Mouse (Mus musculus): ENCODE data around the gene Phf21b. TPM values are rescaled to one million over a fixed set of nuclear protein-coding genes. Genes with fewer than 3 reads are reported as not detected.

Gene Phf21b
- polyA plus RNA-seq, 1 experiment from 2014 or later: 10.2 TPM

- Histone ChIP-seq H3K9me3 (ENCODE audit: control insufficient read depth, low read length) (no peaks in the 10 kb centered on the region), H3K4me1 (replicated peaks; ENCODE audit: control insufficient read depth, insufficient read depth, low read length) (no peaks in the 10 kb centered on the region), H3K36me3 (ENCODE audit: control insufficient read depth, insufficient read depth) (no peaks in the 10 kb centered on the region), H3K4me2 (ENCODE audit: low read length) (no peak overlapping the region), H3K27ac (ENCODE audit: low read length) (no peak overlapping the region), H3K27me3 (replicated peaks; ENCODE audit: control insufficient read depth, insufficient read depth, low read length) (no peaks in the 10 kb centered on the region), H3K9ac (replicated peaks; ENCODE audit: low read depth, low read length) (no peak overlapping the region), H3K4me3 (replicated peaks; ENCODE audit: low read length) (no peak overlapping the region)
- no peak for ATAC-seq
- 24% methylated on average over 2 of the region's 2 CpGs for WGBS
Observed at GRCm38 (mm10) chr15:84744308-84744707, 111.5 kb downstream of the Phf21b start.

GRCm38 (mm10) chr15:84743347-84743746, 112.5 kb downstream of the Phf21b start:
- ATAC-seq: no peak
- 24% methylated on average over 3 of the region's 3 CpGs for WGBS

GRCm38 (mm10) chr15:84741573-84741972, 114.3 kb downstream of the Phf21b start:
- Histone ChIP-seq H3K27ac (ENCODE audit: low read length) (no peak overlapping the region), H3K27me3 (replicated peaks; ENCODE audit: control insufficient read depth, insufficient read depth, low read length) (no peaks in the 10 kb centered on the region), H3K9me3 (ENCODE audit: control insufficient read depth, low read length) (no peaks in the 10 kb centered on the region), H3K4me1 (replicated peaks; ENCODE audit: control insufficient read depth, insufficient read depth, low read length) (peaks cover 2% of the 10 kb centered on the region; the same call in 1 of the 2 replicates), H3K36me3 (ENCODE audit: control insufficient read depth, insufficient read depth) (no peaks in the 10 kb centered on the region), H3K4me2 (ENCODE audit: low read length) (no peak overlapping the region), H3K9ac (replicated peaks; ENCODE audit: low read depth, low read length) (no peak overlapping the region), H3K4me3 (replicated peaks; ENCODE audit: low read length) (no peak overlapping the region)
- 74% methylated on average over 3 of the region's 3 CpGs for WGBS
- ATAC-seq: no peak

More at GRCm38 (mm10) chr15:84743347-84743746, 112.5 kb downstream of the Phf21b start:
- H3K4me2 ChIP-seq (ENCODE audit: low read length): no peak overlapping the region
- no peaks in the 10 kb centered on the region for H3K9me3 ChIP-seq (ENCODE audit: control insufficient read depth, low read length)
- H3K27ac ChIP-seq (ENCODE audit: low read length): no peak overlapping the region
- no peaks in the 10 kb centered on the region for H3K4me1 ChIP-seq (replicated peaks; ENCODE audit: control insufficient read depth, insufficient read depth, low read length)
- no peaks in the 10 kb centered on the region for H3K27me3 ChIP-seq (replicated peaks; ENCODE audit: control insufficient read depth, insufficient read depth, low read length)
- no peak overlapping the region for H3K4me3 ChIP-seq (replicated peaks; ENCODE audit: low read length)
- H3K36me3 ChIP-seq (ENCODE audit: control insufficient read depth, insufficient read depth): no peaks in the 10 kb centered on the region
- no peak overlapping the region for H3K9ac ChIP-seq (replicated peaks; ENCODE audit: low read depth, low read length)

- Histone ChIP-seq H3K36me3 (ENCODE audit: control insufficient read depth, insufficient read depth) (no peaks in the 10 kb centered on the region), H3K27me3 (replicated peaks; ENCODE audit: control insufficient read depth, insufficient read depth, low read length) (no peaks in the 10 kb centered on the region), H3K9me3 (ENCODE audit: control insufficient read depth, low read length) (no peaks in the 10 kb centered on the region), H3K27ac (ENCODE audit: low read length) (no peak overlapping the region), H3K9ac (replicated peaks; ENCODE audit: low read depth, low read length) (no peak overlapping the region), H3K4me1 (replicated peaks; ENCODE audit: control insufficient read depth, insufficient read depth, low read length) (peaks cover 5% of the 10 kb centered on the region; the same call in 1 of the 2 replicates), H3K4me3 (replicated peaks; ENCODE audit: low read length) (no peak overlapping the region), H3K4me2 (ENCODE audit: low read length) (no peak overlapping the region)
- no peak for ATAC-seq
- WGBS: 85% methylated on average over 7 of the region's 7 CpGs
Observed at GRCm38 (mm10) chr15:84738246-84738645, 117.6 kb downstream of the Phf21b start.

GRCm38 (mm10) chr15:84736994-84737346, 118.9 kb downstream of the Phf21b start:
- no peaks in the 10 kb centered on the region for H3K27me3 ChIP-seq (replicated peaks; ENCODE audit: control insufficient read depth, insufficient read depth, low read length)
- 28% methylated on average over 3 of the region's 4 CpGs for WGBS
- no peak overlapping the region for H3K4me3 ChIP-seq (replicated peaks; ENCODE audit: low read length)
- no peaks in the 10 kb centered on the region for H3K36me3 ChIP-seq (ENCODE audit: control insufficient read depth, insufficient read depth)
- H3K9ac ChIP-seq (replicated peaks; ENCODE audit: low read depth, low read length): no peak overlapping the region
- ATAC-seq: peak; percentile 36; the same call in 1 of the 2 replicates
- no peaks in the 10 kb centered on the region for H3K9me3 ChIP-seq (ENCODE audit: control insufficient read depth, low read length)
- no peak overlapping the region for H3K27ac ChIP-seq (ENCODE audit: low read length)
- H3K4me2 ChIP-seq (ENCODE audit: low read length): no peak overlapping the region
- H3K4me1 ChIP-seq (replicated peaks; ENCODE audit: control insufficient read depth, insufficient read depth, low read length): peaks cover 5% of the 10 kb centered on the region; the same call in 1 of the 2 replicates

GRCm38 (mm10) chr15:84736346-84736993, 119.4 kb downstream of the Phf21b start:
- H3K36me3 ChIP-seq (ENCODE audit: control insufficient read depth, insufficient read depth): no peaks in the 10 kb centered on the region
- no peaks in the 10 kb centered on the region for H3K9me3 ChIP-seq (ENCODE audit: control insufficient read depth, low read length)
- H3K4me3 ChIP-seq (replicated peaks; ENCODE audit: low read length): no peak overlapping the region
- peak overlapping the region; percentile 30 for H3K4me2 ChIP-seq (ENCODE audit: low read length)
- WGBS: 26% methylated on average over 11 of the region's 11 CpGs
- no peak overlapping the region for H3K9ac ChIP-seq (replicated peaks; ENCODE audit: low read depth, low read length)
- H3K27ac ChIP-seq (ENCODE audit: low read length): peak overlapping the region; percentile 30; the same call in 1 of the 2 replicates
- peaks cover 5% of the 10 kb centered on the region; the same call in 1 of the 2 replicates for H3K4me1 ChIP-seq (replicated peaks; ENCODE audit: control insufficient read depth, insufficient read depth, low read length)
- H3K27me3 ChIP-seq (replicated peaks; ENCODE audit: control insufficient read depth, insufficient read depth, low read length): no peaks in the 10 kb centered on the region
- ATAC-seq: peak; percentile 80

Other genes starting within 250 kb of the Phf21b start
- 11.1 and 16.4 TPM in 2 replicates for gene Prr5, start 186.4 kb downstream of the Phf21b start, polyA plus RNA-seq (2015; fragmentation: Nextera tagmentation; extraction: Ambion mirVana)
- gene Arhgap8, start 136.0 kb downstream of the Phf21b start, polyA plus RNA-seq (2015; fragmentation: Nextera tagmentation; extraction: Ambion mirVana): 0.39 and 0.53 TPM in 2 replicates
- gene Gm29666, start 64.0 kb upstream of the Phf21b start, polyA plus RNA-seq (2015; fragmentation: Nextera tagmentation; extraction: Ambion mirVana): 0.48 and 1.1 TPM in 2 replicates
- gene Nup50, start 67.4 kb upstream of the Phf21b start, polyA plus RNA-seq (2015; fragmentation: Nextera tagmentation; extraction: Ambion mirVana): 30.1 and 34.3 TPM in 2 replicates
- gene 5031439G07Rik, start 132.5 kb upstream of the Phf21b start, polyA plus RNA-seq (2015; fragmentation: Nextera tagmentation; extraction: Ambion mirVana): 24.2 and 24.8 TPM in 2 replicates
- gene Upk3a, start 161.1 kb upstream of the Phf21b start, polyA plus RNA-seq (2015; fragmentation: Nextera tagmentation; extraction: Ambion mirVana): 0.83 and 1.1 TPM in 2 replicates
- gene Fam118a, start 172.9 kb upstream of the Phf21b start, polyA plus RNA-seq (2015; fragmentation: Nextera tagmentation; extraction: Ambion mirVana): 35.3 and 38.9 TPM in 2 replicates

All from forebrain, embryonic 16.5 days (tissue).